Mouse (Mus musculus) cerebellum, postnatal 4 days (tissue): ENCODE results near the gene Olfr1040.
"Not testable (repeated sequence)": the region's sequence is repeated elsewhere in the genome, so short reads cannot be mapped to it uniquely, and the experiment has no call there.

Experiments used
- DNase-seq, 2 experiments: peaks; one replicate each; pipeline ENCODE4 v3.0.0; 2022; ENCODE audit warnings: low spot score in 2 of 2, mixed read lengths in 1 of 2

The Olfr1040 gene

GRCm38 (mm10) chr2:86146632-86147031 lies at the start of gene Olfr1040:
TSS of gene Olfr1040 (minus strand) at chr2:86146732.
- DNase-seq, result no peak

GRCm38 (mm10) chr2:86195863-86196262 lies 49.3 kb upstream of the Olfr1040 start:
- DNase-seq, result no peak

GRCm38 (mm10) chr2:86185583-86185982 lies 39.1 kb upstream of the Olfr1040 start, which contains the start of gene Olfr52:
TSS of gene Olfr52 (minus strand) at chr2:86185683.
- DNase-seq, result no peak

GRCm38 (mm10) chr2:86179950-86180349 lies 33.4 kb upstream of the Olfr1040 start:
- DNase-seq, result no peak

- no peak for DNase-seq
Measured at GRCm38 (mm10) chr2:86177720-86178119, 31.2 kb upstream of the Olfr1040 start, which contains the start of gene Olfr1044. TSS of gene Olfr1044 (minus strand) at chr2:86177820.

- not testable (repeated sequence) for DNase-seq
Measured at GRCm38 (mm10) chr2:86175422-86175821, 28.9 kb upstream of the Olfr1040 start.

- no peak for DNase-seq
Measured at GRCm38 (mm10) chr2:86167422-86167821, 20.9 kb upstream of the Olfr1040 start, which contains the start of gene Olfr1043. TSS of gene Olfr1043 (minus strand) at chr2:86167522.

GRCm38 (mm10) chr2:86161738-86162137 lies 15.2 kb upstream of the Olfr1040 start, which contains the start of gene Olfr1042:
TSS of gene Olfr1042 (minus strand) at chr2:86161838.
- DNase-seq, result no peak

GRCm38 (mm10) chr2:86135828-86136227 lies 10.7 kb downstream of the Olfr1040 start, which contains the start of gene Olfr1039:
TSS of gene Olfr1039 (minus strand) at chr2:86135928.
- DNase-seq, result no peak
